Mouse (Mus musculus): Measurements from ENCODE around the gene Cluh. TPM values are rescaled to one million over a fixed set of nuclear protein-coding genes. Genes with fewer than 3 reads are reported as not detected.

The Cluh gene
- polyA plus RNA-seq, 1 experiment, result 119 TPM

- H3K36me3 ChIP-seq (ENCODE audit: control insufficient read depth, insufficient read depth, low read length), result no peaks in the 10 kb centered on the region
- H3K4me1 ChIP-seq (ENCODE audit: control insufficient read depth, insufficient read depth, low read length), result peaks cover under 1% of the 10 kb centered on the region; the same call in 1 of the 2 replicates
- H3K27me3 ChIP-seq (replicated peaks; ENCODE audit: control insufficient read depth, insufficient read depth, low read length), result no peaks in the 10 kb centered on the region
- H3K4me3 ChIP-seq (ENCODE audit: insufficient read depth, low read depth, low read length), result no peak overlapping the region
- TF ChIP-seq CTCF (conservative IDR thresholded peaks at IDR 0.05; ENCODE audit: insufficient read depth, insufficient read length, low read depth, low read length), result no peak
- TF ChIP-seq POLR2A (IDR thresholded peaks at IDR 0.05; ENCODE audit: low read depth, low read length), result no peak
- WGBS, result 80% methylated on average over 7 of the region's 7 CpGs
- DNase-seq, result no peak
- H3K27ac ChIP-seq (ENCODE audit: insufficient read depth, low read depth, low read length), result no peak overlapping the region
These were observed 17.2 kb upstream of the Cluh start for GRCm38 (mm10) chr11:74631880-74632789.

DNA sequence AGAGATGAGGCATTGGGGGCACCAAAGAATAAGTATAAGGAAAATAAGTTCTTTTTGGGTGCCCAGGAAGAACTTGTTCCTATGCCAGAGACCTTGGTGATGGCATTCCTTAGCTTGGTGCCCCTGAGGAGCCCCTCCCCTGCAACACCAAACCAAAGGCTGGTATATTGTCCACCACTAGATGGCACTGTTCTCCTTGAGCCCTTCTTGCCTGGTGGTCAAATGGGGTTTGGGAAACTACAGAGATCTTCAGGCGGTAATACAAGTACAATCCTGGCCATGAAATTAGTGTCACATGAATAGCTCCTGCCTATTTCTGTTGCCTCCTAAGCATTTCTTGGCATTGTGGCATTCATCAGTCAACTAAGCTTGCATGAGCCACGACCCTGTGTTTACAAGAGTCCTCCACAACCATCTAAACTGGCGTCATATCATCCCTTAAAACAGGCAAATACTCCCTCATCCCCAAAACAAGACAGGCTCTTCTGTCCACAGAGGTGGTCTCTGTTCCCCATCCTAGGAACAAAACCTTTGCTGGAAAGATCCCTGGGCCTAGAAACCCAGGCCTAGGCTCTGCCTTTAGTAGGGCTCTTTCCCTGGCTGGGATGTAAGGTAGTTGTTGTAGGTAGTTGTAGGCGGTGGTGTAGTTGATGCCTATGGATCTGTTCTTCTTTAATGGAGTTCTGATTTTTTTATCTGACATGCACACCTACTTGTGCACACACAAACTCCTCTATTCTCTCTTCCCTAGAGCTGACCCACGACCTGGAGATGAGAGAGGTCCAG, 14.6 kb upstream of the Cluh start:
- WGBS, result 68% methylated on average over 5 of the region's 5 CpGs
- Histone ChIP-seq H3K4me1 (ENCODE audit: control insufficient read depth, insufficient read depth, low read length) (peaks cover 15% of the 10 kb centered on the region), H3K4me3 (ENCODE audit: insufficient read depth, low read depth, low read length) (no peak overlapping the region), H3K27ac (ENCODE audit: insufficient read depth, low read depth, low read length) (no peak overlapping the region), H3K27me3 (replicated peaks; ENCODE audit: control insufficient read depth, insufficient read depth, low read length) (no peaks in the 10 kb centered on the region), H3K36me3 (ENCODE audit: control insufficient read depth, insufficient read depth, low read length) (no peaks in the 10 kb centered on the region)
- peak; percentile 74 for DNase-seq
- TF ChIP-seq CTCF (conservative IDR thresholded peaks at IDR 0.05; ENCODE audit: insufficient read depth, insufficient read length, low read depth, low read length), result peak; percentile 87
- no peak for TF ChIP-seq POLR2A (IDR thresholded peaks at IDR 0.05; ENCODE audit: low read depth, low read length)

DNA sequence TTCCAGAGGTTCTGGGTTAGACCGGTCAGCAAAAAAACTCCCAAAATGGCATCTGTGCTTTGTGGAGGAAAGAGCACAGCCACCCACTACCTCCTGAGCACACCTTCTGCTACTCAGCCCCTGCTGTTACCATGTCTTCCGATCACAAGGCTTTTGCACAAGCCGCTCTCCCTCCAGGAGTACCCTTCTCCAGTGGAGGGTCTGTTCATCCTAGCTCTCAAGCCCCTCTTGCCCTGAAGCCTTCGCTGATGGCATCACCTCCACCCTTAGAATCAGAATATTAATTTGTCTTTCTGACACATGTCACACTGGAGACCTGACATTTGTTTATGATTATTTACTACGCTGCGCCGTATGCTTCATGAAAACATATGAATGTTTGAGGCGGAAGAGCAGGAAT, 11.8 kb upstream of the Cluh start:
- H3K27ac ChIP-seq (ENCODE audit: insufficient read depth, low read depth, low read length), result peak overlapping the region; percentile 13; the same call in 1 of the 2 replicates
- no peak for TF ChIP-seq POLR2A (IDR thresholded peaks at IDR 0.05; ENCODE audit: low read depth, low read length)
- TF ChIP-seq CTCF (conservative IDR thresholded peaks at IDR 0.05; ENCODE audit: insufficient read depth, insufficient read length, low read depth, low read length), result no peak

DNA sequence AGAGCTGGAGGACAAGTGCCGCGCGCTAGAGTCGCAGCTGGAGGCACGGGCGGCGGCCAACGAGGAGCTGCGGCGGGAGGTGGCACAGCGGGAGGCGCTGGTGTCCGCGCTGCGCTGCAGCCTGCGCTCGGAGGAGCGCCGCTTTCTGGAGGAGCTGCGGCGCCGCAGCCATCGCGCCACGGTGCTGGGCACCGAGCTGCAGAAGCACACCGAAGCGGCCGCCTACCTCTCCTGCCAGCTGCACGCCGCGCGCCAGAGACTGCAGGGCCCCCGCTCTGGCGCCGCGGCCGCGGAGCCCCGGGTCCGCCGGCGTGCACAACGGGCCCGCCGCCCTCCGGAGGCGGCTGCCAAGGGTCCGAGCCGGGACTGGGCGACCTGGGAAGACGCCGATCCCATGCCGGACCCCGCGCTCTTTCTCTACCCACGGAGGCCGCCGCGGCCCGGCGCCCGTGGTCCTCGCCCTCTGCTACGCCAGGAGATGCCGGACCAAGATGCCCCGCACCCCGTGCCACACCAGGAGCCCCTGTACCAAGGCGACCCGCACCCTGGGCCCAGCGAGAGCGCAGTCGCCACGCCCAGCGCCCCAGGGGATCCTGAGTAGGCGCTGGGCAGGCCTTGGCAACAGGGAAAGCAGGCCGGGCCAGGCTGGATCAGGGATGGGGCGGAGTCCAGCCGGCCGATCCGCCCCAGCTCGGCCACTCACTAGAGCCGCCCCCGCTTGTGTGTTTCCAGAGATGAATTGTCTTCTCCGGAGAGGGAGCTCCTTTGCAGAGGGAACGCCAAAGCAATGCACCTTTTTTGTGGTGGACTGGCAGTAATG, 11.1 kb upstream of the Cluh start:
- H3K27me3 ChIP-seq (replicated peaks; ENCODE audit: control insufficient read depth, insufficient read depth, low read length), result no peaks in the 10 kb centered on the region
- DNase-seq, result peak; percentile 92
- peak overlapping the region; percentile 69 for H3K4me3 ChIP-seq (ENCODE audit: insufficient read depth, low read depth, low read length)
- TF ChIP-seq CTCF (conservative IDR thresholded peaks at IDR 0.05; ENCODE audit: insufficient read depth, insufficient read length, low read depth, low read length) (peak; percentile 65), POLR2A (IDR thresholded peaks at IDR 0.05; ENCODE audit: low read depth, low read length) (no peak)
- peak overlapping the region; percentile 78 for H3K27ac ChIP-seq (ENCODE audit: insufficient read depth, low read depth, low read length)
- H3K36me3 ChIP-seq (ENCODE audit: control insufficient read depth, insufficient read depth, low read length), result no peaks in the 10 kb centered on the region
- peaks cover 18% of the 10 kb centered on the region for H3K4me1 ChIP-seq (ENCODE audit: control insufficient read depth, insufficient read depth, low read length)
- under 1% methylated on average over 86 of the region's 86 CpGs for WGBS

More for the DNA sequence above, 11.8 kb upstream of the Cluh start:
- no peak for DNase-seq
- H3K27me3 ChIP-seq (replicated peaks; ENCODE audit: control insufficient read depth, insufficient read depth, low read length), result no peaks in the 10 kb centered on the region
- H3K4me1 ChIP-seq (ENCODE audit: control insufficient read depth, insufficient read depth, low read length), result peaks cover 18% of the 10 kb centered on the region
- peak overlapping the region; percentile 69 for H3K4me3 ChIP-seq (ENCODE audit: insufficient read depth, low read depth, low read length)
- 21% methylated on average over 8 of the region's 8 CpGs for WGBS
- no peaks in the 10 kb centered on the region for H3K36me3 ChIP-seq (ENCODE audit: control insufficient read depth, insufficient read depth, low read length)

DNA sequence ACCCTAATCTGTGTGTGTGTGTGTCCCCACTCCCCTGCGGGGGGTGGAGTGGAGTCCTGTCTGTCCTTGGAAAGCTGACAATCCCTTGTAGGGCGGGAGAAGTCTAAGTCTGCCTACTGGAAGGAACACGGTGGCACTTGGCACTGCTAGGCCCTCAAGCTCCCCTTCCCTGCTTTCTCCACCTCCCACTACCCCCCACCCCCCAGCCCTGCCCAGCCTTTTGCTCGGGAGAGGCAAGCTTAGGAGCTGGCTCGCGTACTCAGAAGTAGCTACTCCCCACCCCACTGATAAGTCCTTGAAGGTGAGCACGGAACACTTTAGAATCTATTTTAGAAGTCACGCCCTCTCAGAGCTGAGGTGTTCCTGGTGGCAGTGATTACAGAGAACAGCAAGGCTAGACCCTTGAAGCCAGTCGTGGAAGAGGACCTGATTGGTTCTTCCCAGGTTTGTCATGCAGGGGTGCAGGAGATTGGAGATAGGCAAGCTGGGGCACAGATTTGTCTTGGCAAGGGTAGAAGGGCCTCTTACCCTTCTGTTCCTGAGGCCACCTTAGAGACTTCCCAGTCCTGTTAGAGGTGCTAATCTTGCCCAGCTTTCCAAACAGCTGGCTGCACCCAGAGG, 10.4 kb upstream of the Cluh start:
- WGBS, result 7% methylated on average over 9 of the region's 9 CpGs
- peak overlapping the region; percentile 78 for H3K27ac ChIP-seq (ENCODE audit: insufficient read depth, low read depth, low read length)

GRCm38 (mm10) chr11:74639628-74640027, 9.7 kb upstream of the Cluh start:
- Histone ChIP-seq H3K4me3 (ENCODE audit: insufficient read depth, low read depth, low read length) (no peak overlapping the region), H3K36me3 (ENCODE audit: control insufficient read depth, insufficient read depth, low read length) (no peaks in the 10 kb centered on the region), H3K27me3 (replicated peaks; ENCODE audit: control insufficient read depth, insufficient read depth, low read length) (no peaks in the 10 kb centered on the region), H3K27ac (ENCODE audit: insufficient read depth, low read depth, low read length) (0 out of 2 replicates have a peak overlapping the region, but pooled peaks have one; percentile 52), H3K4me1 (ENCODE audit: control insufficient read depth, insufficient read depth, low read length) (peaks cover 18% of the 10 kb centered on the region)
- no peak for TF ChIP-seq CTCF (conservative IDR thresholded peaks at IDR 0.05; ENCODE audit: insufficient read depth, insufficient read length, low read depth, low read length)
- no peak for TF ChIP-seq POLR2A (IDR thresholded peaks at IDR 0.05; ENCODE audit: low read depth, low read length)
- DNase-seq, result no peak
- WGBS, result 52% methylated on average over 1 of the region's 1 CpGs

More for the DNA sequence above, 10.4 kb upstream of the Cluh start:
- no peaks in the 10 kb centered on the region for H3K36me3 ChIP-seq (ENCODE audit: control insufficient read depth, insufficient read depth, low read length)
- H3K4me1 ChIP-seq (ENCODE audit: control insufficient read depth, insufficient read depth, low read length), result peaks cover 18% of the 10 kb centered on the region
- no peaks in the 10 kb centered on the region for H3K27me3 ChIP-seq (replicated peaks; ENCODE audit: control insufficient read depth, insufficient read depth, low read length)
- H3K4me3 ChIP-seq (ENCODE audit: insufficient read depth, low read depth, low read length), result peak overlapping the region; percentile 69
- TF ChIP-seq POLR2A (IDR thresholded peaks at IDR 0.05; ENCODE audit: low read depth, low read length) (no peak), CTCF (conservative IDR thresholded peaks at IDR 0.05; ENCODE audit: insufficient read depth, insufficient read length, low read depth, low read length) (no peak)
- peak; percentile 15 for DNase-seq

All from kidney, adult 2 months (tissue).